Mouse (Mus musculus) heart, adult 2 months (tissue): ENCODE data around the gene Madcam1.
A peak's percentile ranks its signal among the peaks of the same experiment; 100 is the strongest.

Experiments used
- CTCF ChIP-seq: fragments of 200-600 bp; IDR thresholded peaks from 2 replicates; pipeline ENCODE4 v1.8.1; 2022; ENCODE audit warnings: antibody characterized with exemption, mild to moderate bottlenecking, moderate library complexity
- EP300 ChIP-seq: fragments of 200-500 bp; IDR thresholded peaks from 2 replicates; pipeline ENCODE4 v1.6.1; 2011; ENCODE audit warnings: low read depth, low read length, control low read depth; ENCODE audit not compliant: insufficient read depth
- POLR2A ChIP-seq: fragments of 200-500 bp; IDR thresholded peaks from 2 replicates; pipeline ENCODE4 v1.6.1; 2011; ENCODE audit warnings: mild to moderate bottlenecking, low read depth, low read length, control low read depth; ENCODE audit not compliant: insufficient read depth

DNA sequence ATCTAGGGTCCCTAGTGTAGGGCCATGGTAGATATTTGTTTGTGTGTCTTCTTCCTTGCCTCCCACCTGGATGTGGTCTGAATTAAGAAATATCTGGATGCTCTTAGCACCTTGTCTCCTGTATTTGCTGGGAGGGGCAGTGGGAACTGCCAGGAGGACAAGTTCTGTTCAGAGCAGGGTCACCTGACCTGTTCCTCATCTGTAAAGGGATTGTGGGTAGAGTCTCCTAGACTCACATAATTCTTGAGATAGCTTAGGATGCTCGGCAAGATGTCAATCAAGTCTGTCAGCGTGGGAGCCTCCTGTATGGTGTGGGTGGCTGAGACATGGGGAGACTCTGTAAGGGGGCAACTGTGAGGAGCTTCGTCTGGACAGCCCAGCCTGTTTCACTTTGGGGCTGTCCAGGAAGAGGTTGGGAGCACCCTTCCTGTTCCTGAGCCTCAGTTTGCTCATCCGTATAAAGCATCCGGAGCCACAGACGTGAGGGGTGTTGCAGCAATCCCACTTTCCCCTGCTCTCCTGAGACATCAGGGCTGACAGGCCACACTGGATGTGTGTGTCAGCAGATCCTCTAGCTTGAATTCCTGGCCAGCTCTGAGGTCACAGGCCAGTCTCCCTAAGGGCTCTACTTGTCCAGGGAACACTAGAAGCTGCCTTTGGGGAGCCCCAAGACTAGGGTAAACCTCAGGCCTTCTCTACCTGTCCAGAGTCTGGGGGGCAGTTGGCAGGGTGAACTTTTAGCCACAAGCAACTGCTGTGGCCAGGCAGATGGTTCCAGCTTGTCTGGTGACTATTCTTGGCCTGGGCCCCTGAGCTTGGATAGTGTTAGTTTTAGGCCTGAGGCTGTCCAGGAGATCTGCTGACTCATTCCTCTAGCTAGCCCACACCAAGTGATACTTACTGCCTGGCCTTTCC, 19.6 kb downstream of the Madcam1 start:
- TF ChIP-seq EP300 (peak; percentile 87), POLR2A (peak; percentile 30; the same call in 1 of the 2 replicates), CTCF (no peak)
